Mouse (Mus musculus): ENCODE measurements around the gene Igsf21. TPM values are rescaled to one million over a fixed set of nuclear protein-coding genes. Genes with fewer than 3 reads are reported as not detected.

Igsf21 gene
- polyA plus RNA-seq, 1 experiment from 2014 or later: 0.44 TPM

DNA sequence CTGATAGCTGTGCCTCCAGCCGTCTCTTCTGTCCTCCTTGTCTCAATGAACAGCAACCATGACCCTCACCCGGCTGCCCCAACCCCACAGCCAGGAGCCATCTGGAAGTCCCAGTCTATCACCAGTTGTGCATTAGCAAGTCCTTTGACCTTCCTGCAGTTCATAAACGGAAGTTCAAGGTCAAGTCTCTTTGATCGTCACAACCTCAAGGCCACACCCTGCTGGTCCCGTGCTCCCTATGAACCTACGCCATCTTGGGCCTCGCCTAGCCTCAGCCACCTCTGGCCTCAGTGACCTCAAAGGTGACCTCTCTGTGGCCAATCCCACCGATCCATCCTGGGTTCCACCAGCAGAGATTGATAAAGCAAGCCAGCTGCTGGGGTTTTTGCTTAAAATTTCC, 96.9 kb downstream of the Igsf21 start:
- H3K4me3 ChIP-seq (ENCODE audit: low read depth, low read length): no peak overlapping the region
- H3K36me3 ChIP-seq (ENCODE audit: control insufficient read depth, insufficient read depth, low read length): no peaks in the 10 kb centered on the region

DNA sequence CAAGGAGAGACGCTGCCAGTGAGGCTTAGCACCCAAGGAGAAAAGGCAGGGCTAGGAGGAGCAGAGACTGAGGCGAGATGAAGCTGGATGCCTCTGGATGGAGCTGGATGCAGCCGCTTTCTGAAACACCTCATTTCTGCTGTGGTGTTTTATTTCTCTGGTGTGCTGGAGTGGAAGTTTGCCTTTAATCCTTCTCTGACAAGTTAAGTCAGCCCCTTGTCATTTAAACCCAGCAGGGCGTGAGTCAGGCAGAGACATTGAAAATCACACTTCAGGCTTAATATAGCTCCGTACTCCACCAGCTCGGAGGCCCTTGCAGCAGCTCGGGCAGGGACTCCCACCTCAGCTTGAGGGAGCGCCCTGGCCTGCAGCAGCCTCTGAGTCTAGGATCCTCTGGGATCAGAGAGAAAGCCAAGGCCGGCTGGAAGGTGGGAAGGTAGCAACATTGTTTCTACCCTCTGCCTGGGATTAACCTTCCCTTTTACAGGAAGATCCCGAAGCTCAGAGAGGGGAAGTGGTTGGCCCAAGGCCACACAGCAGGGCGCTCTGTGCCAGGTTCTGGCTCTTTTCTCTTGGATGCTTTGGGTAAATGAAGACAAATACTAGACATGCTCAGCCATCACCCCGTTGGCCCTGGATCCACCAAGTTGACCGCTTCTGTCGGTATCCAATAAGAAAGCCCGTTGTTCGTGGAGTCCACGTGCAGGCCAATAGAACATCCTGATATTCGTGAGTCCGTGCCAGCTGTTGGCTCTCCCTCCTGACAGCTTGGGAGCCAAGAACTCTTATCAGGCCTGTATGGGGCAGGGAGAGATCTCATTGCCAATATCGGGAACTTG, 98.5 kb downstream of the Igsf21 start:
- WGBS: 70% methylated on average over 20 of the region's 20 CpGs
- ATAC-seq (replicated peaks; ENCODE audit: low FRiP score): no peak
- no peak for DNase-seq (ENCODE audit: low spot score)
- no peaks in the 10 kb centered on the region for H3K9me3 ChIP-seq (ENCODE audit: control insufficient read depth, low read length)
- no peak overlapping the region for H3K4me2 ChIP-seq
- no peak overlapping the region for H3K9ac ChIP-seq (ENCODE audit: low read depth, low read length)
- no peak overlapping the region for H3K4me3 ChIP-seq (ENCODE audit: low read depth, low read length)
- H3K27me3 ChIP-seq (replicated peaks; ENCODE audit: control insufficient read depth, insufficient read depth, low read length): no peaks in the 10 kb centered on the region
- H3K36me3 ChIP-seq (ENCODE audit: control insufficient read depth, insufficient read depth, low read length): no peaks in the 10 kb centered on the region
- H3K27ac ChIP-seq (ENCODE audit: low read depth, low read length): no peak overlapping the region
- no peaks in the 10 kb centered on the region for H3K4me1 ChIP-seq (replicated peaks; ENCODE audit: control insufficient read depth, insufficient read depth, low read length)

More for the DNA sequence above, 96.9 kb downstream of the Igsf21 start:
- Histone ChIP-seq H3K9me3 (ENCODE audit: control insufficient read depth, low read length) (no peaks in the 10 kb centered on the region), H3K9ac (ENCODE audit: low read depth, low read length) (no peak overlapping the region), H3K27me3 (replicated peaks; ENCODE audit: control insufficient read depth, insufficient read depth, low read length) (no peaks in the 10 kb centered on the region), H3K4me2 (no peak overlapping the region), H3K4me1 (replicated peaks; ENCODE audit: control insufficient read depth, insufficient read depth, low read length) (no peaks in the 10 kb centered on the region), H3K27ac (ENCODE audit: low read depth, low read length) (no peak overlapping the region)
- whole genome bisulfite sequencing: 72% methylated on average over 8 of the region's 8 CpGs
- ATAC-seq (replicated peaks; ENCODE audit: low FRiP score) (no peak), DNase-seq (ENCODE audit: low spot score) (no peak)

DNA sequence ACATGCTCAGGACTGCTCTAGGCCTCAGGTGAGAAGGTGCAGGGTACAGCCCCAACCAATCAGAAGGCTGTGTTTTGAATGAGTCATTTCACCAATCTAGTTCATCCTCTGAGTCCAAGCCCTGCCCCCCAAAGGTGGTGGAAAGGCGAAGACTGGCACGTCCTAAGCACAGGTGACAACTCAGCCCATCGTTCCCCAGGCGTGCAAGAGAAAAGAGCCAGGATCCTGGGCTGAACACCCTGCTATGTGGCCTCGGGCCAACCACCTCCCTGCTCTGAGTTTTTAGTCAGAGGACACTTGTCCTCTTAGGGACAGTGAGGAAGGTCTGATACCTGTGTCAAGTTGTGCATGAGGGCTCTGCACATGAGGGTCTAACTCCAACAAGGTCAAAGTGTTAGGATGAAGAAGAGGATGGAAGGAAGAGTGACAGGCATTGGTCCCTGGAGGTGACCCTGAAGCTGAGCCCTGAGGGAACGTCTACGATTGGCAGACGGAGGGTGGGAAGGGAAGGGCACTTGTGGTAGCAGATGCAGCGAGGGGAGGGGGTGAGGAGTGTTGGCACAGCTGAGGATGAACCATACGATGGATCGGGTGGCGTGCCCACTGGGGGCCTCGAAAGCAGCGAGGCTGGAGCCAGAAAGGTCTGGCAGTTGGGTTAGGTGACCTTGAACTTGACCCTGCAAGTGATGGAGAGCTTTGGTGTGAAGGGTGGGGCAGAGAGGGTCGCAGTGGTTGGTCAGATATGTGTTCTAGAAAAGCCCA, 99.3 kb downstream of the Igsf21 start:
- Histone ChIP-seq H3K4me1 (replicated peaks; ENCODE audit: control insufficient read depth, insufficient read depth, low read length) (no peaks in the 10 kb centered on the region), H3K9ac (ENCODE audit: low read depth, low read length) (no peak overlapping the region), H3K4me2 (no peak overlapping the region), H3K36me3 (ENCODE audit: control insufficient read depth, insufficient read depth, low read length) (no peaks in the 10 kb centered on the region), H3K27ac (ENCODE audit: low read depth, low read length) (no peak overlapping the region), H3K27me3 (replicated peaks; ENCODE audit: control insufficient read depth, insufficient read depth, low read length) (no peaks in the 10 kb centered on the region), H3K9me3 (ENCODE audit: control insufficient read depth, low read length) (no peaks in the 10 kb centered on the region), H3K4me3 (ENCODE audit: low read depth, low read length) (no peak overlapping the region)
- DNase-seq (ENCODE audit: low spot score): no peak
- no peak for ATAC-seq (replicated peaks; ENCODE audit: low FRiP score)
- WGBS: 74% methylated on average over 15 of the region's 15 CpGs

DNA sequence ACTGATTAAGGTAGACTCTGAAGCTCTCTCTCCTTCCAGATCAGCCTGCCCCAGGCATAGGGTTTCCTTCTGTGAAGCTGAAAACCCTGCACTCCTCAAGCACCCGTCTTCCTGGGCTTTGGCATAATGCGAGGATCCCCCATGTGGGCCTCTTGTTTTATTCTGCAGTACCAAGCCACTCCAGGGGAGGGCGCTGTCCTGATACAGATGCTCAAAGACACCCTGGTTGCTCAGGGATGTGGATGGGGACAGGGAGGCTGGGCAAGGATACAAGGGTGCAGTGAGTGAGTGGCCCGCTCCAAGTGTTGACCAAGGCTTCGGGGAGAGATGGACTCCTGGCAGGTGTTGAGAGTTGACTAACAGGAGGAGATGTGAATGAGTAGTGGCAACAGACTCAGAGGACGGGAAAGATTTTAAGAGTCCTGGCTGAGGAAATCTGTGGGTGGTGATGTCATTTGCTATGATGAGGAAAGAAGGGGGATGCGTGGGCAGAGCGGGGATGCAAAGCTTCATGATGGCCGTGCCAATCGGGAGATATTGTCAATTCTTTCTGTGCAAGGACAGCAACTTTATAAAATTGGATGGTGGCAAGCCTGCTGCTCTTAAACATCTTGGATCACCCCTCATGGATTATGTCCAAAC, 102.6 kb downstream of the Igsf21 start:
- H3K4me2 ChIP-seq: no peak overlapping the region
- H3K36me3 ChIP-seq (ENCODE audit: control insufficient read depth, insufficient read depth, low read length): no peaks in the 10 kb centered on the region
- ATAC-seq (replicated peaks; ENCODE audit: low FRiP score): no peak
- H3K27ac ChIP-seq (ENCODE audit: low read depth, low read length): no peak overlapping the region
- H3K9ac ChIP-seq (ENCODE audit: low read depth, low read length): no peak overlapping the region
- H3K4me3 ChIP-seq (ENCODE audit: low read depth, low read length): no peak overlapping the region
- DNase-seq (ENCODE audit: low spot score): no peak
- 86% methylated on average over 10 of the region's 10 CpGs for WGBS
- no peaks in the 10 kb centered on the region for H3K9me3 ChIP-seq (ENCODE audit: control insufficient read depth, low read length)
- H3K4me1 ChIP-seq (replicated peaks; ENCODE audit: control insufficient read depth, insufficient read depth, low read length): no peaks in the 10 kb centered on the region
- H3K27me3 ChIP-seq (replicated peaks; ENCODE audit: control insufficient read depth, insufficient read depth, low read length): no peaks in the 10 kb centered on the region

DNA sequence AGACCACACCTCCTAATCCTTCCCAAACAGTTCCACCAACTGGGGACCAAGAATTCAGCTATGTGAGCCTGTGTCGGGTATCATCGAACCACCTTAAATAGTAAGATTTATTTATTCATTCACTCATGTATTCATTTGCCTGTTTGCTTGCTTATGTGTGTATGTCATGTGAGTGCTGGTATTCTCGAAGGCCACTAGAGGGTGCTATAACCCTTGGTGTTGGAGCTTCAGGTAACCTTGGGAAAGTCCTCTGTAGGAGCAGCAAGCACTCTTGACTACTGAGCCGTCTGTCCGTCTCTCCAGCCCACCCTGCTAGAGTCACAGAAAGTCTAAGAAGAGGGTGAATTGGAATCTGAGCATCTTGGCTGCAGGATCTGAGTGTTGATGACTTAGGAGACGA, 103.4 kb downstream of the Igsf21 start:
- Histone ChIP-seq H3K27me3 (replicated peaks; ENCODE audit: control insufficient read depth, insufficient read depth, low read length) (no peaks in the 10 kb centered on the region), H3K9me3 (ENCODE audit: control insufficient read depth, low read length) (no peaks in the 10 kb centered on the region), H3K9ac (ENCODE audit: low read depth, low read length) (no peak overlapping the region), H3K36me3 (ENCODE audit: control insufficient read depth, insufficient read depth, low read length) (no peaks in the 10 kb centered on the region), H3K4me3 (ENCODE audit: low read depth, low read length) (no peak overlapping the region), H3K4me2 (no peak overlapping the region), H3K27ac (ENCODE audit: low read depth, low read length) (no peak overlapping the region), H3K4me1 (replicated peaks; ENCODE audit: control insufficient read depth, insufficient read depth, low read length) (no peaks in the 10 kb centered on the region)
- DNase-seq (ENCODE audit: low spot score) (no peak), ATAC-seq (replicated peaks; ENCODE audit: low FRiP score) (no peak)
- WGBS: 83% methylated on average over 6 of the region's 6 CpGs

DNA sequence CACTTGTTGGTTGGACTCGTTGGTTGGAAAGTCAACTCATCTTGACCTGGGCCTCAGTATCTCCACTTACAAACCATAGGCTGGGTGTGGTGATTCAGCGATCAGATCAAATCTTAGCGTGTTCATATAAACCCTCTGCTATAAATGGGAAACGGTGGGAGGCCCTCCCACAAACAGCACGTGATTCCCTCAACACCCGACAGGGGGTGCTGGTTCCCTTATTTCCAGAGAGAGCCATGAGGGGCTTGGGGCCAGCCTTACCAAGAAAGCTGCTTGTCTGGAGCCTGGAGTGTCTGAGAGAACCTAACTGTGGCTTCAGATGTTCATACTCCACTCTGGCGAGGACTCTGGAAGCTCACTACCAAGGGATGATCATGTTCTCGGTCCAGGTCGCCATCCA, 106.1 kb downstream of the Igsf21 start:
- ATAC-seq (replicated peaks; ENCODE audit: low FRiP score) (no peak), DNase-seq (ENCODE audit: low spot score) (no peak)
- H3K4me2 ChIP-seq: no peak overlapping the region
- WGBS: 58% methylated on average over 9 of the region's 9 CpGs
- no peaks in the 10 kb centered on the region for H3K4me1 ChIP-seq (replicated peaks; ENCODE audit: control insufficient read depth, insufficient read depth, low read length)
- no peaks in the 10 kb centered on the region for H3K27me3 ChIP-seq (replicated peaks; ENCODE audit: control insufficient read depth, insufficient read depth, low read length)
- H3K9me3 ChIP-seq (ENCODE audit: control insufficient read depth, low read length): no peaks in the 10 kb centered on the region
- H3K9ac ChIP-seq (ENCODE audit: low read depth, low read length): no peak overlapping the region
- H3K4me3 ChIP-seq (ENCODE audit: low read depth, low read length): no peak overlapping the region
- H3K36me3 ChIP-seq (ENCODE audit: control insufficient read depth, insufficient read depth, low read length): no peaks in the 10 kb centered on the region
- H3K27ac ChIP-seq (ENCODE audit: low read depth, low read length): no peak overlapping the region

DNA sequence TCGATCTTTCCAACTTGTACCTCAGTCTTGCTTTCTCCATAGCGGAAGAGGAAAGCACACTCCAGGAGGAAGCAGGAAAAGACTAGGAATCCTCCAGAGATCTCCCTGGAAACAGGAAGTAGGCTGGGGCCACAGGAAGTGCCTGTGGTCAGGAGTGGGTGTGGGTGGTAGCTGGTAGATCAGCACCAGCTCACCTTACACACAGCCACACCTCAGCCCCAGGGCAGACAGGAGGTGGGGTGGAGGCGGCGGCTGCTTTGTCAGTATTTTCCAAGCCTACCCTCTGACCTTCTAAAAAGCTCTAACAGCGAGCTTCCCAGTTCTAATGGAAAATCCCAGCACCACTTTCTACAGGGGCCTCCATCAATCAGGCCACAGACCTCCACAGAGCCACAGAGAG, 107.7 kb downstream of the Igsf21 start:
- H3K27ac ChIP-seq (ENCODE audit: low read depth, low read length): no peak overlapping the region
- 42% methylated on average over 5 of the region's 5 CpGs for WGBS
- DNase-seq (ENCODE audit: low spot score) (no peak), ATAC-seq (replicated peaks; ENCODE audit: low FRiP score) (no peak)
- no peaks in the 10 kb centered on the region for H3K27me3 ChIP-seq (replicated peaks; ENCODE audit: control insufficient read depth, insufficient read depth, low read length)
- H3K36me3 ChIP-seq (ENCODE audit: control insufficient read depth, insufficient read depth, low read length): no peaks in the 10 kb centered on the region
- no peak overlapping the region for H3K4me2 ChIP-seq
- no peak overlapping the region for H3K4me3 ChIP-seq (ENCODE audit: low read depth, low read length)
- no peak overlapping the region for H3K9ac ChIP-seq (ENCODE audit: low read depth, low read length)
- H3K4me1 ChIP-seq (replicated peaks; ENCODE audit: control insufficient read depth, insufficient read depth, low read length): no peaks in the 10 kb centered on the region
- H3K9me3 ChIP-seq (ENCODE audit: control insufficient read depth, low read length): no peaks in the 10 kb centered on the region

DNA sequence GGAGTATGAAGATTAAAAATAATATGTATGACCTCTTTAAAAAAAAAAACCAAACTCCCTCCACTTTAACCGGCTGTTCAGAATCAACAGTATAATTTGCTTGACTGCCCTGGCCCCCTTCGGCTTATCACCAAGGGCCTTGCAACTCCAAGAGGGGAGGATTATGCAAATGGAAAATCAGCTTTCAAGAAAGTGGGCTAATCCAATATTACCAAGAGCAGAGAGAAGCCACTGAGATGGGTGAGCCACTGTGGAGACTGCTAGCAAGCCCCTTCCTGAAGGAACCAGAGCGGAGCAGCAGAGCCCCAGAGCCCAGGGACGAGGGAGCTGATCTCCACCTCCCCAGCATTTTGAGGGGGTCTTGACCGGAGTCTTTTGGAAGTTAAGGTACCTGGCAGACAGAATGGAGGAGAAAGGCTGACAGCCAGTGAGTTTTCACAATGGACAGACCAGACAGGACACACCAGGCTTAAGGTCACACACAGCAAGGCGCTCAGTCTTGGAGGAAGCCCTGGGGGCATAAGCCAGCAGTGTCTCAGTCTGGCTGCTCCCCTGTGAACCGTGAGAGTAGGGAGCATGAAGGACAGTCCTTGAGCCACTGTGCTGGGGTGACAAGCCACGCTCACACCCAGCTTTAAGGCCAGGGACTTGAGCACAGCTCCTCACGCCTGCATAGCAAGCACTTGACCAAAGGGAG, 114.8 kb downstream of the Igsf21 start:
- Histone ChIP-seq H3K9ac (ENCODE audit: low read depth, low read length) (no peak overlapping the region), H3K4me2 (no peak overlapping the region), H3K4me1 (replicated peaks; ENCODE audit: control insufficient read depth, insufficient read depth, low read length) (no peaks in the 10 kb centered on the region), H3K4me3 (ENCODE audit: low read depth, low read length) (no peak overlapping the region), H3K27me3 (replicated peaks; ENCODE audit: control insufficient read depth, insufficient read depth, low read length) (no peaks in the 10 kb centered on the region), H3K36me3 (ENCODE audit: control insufficient read depth, insufficient read depth, low read length) (no peaks in the 10 kb centered on the region), H3K9me3 (ENCODE audit: control insufficient read depth, low read length) (no peaks in the 10 kb centered on the region), H3K27ac (ENCODE audit: low read depth, low read length) (no peak overlapping the region)
- ATAC-seq (replicated peaks; ENCODE audit: low FRiP score): no peak
- 25% methylated on average over 9 of the region's 9 CpGs for WGBS
- DNase-seq (ENCODE audit: low spot score): no peak
